Mouse (Mus musculus): ENCODE measurements around the gene Fut2.

The Fut2 gene

GRCm38 (mm10) chr7:45638623-45639401, 27.4 kb downstream of the Fut2 start:
- peak; percentile 93 to 96 for DNase-seq (ENCODE audit: low spot score in 2 of 2)

- no peak for DNase-seq (ENCODE audit: low spot score in 2 of 2)
These were observed 28.5 kb downstream of the Fut2 start for GRCm38 (mm10) chr7:45637710-45638109.

GRCm38 (mm10) chr7:45635711-45636688, 30.2 kb downstream of the Fut2 start:
- DNase-seq (ENCODE audit: low spot score in 2 of 2), result no peak

- DNase-seq (ENCODE audit: low spot score in 2 of 2), result no peak
These were observed 31.1 kb downstream of the Fut2 start for GRCm38 (mm10) chr7:45634946-45635681.

- no peak for DNase-seq (ENCODE audit: low spot score in 2 of 2)
These were observed 33.7 kb downstream of the Fut2 start for GRCm38 (mm10) chr7:45632499-45632898.

- DNase-seq (ENCODE audit: low spot score in 2 of 2), result no peak
These were observed 35.9 kb downstream of the Fut2 start for GRCm38 (mm10) chr7:45630064-45630907.

GRCm38 (mm10) chr7:45628364-45629294, 37.6 kb downstream of the Fut2 start:
- DNase-seq (ENCODE audit: low spot score in 2 of 2), result peak in 1 of 2 experiments; percentile 68

- DNase-seq (ENCODE audit: low spot score in 2 of 2), result no peak
These were observed 38.9 kb downstream of the Fut2 start, which contains the start of gene Rasip1 for GRCm38 (mm10) chr7:45627261-45627660. Gene Rasip1, plus strand, starts transcription at chr7:45627488.

- DNase-seq (ENCODE audit: low spot score in 2 of 2), result no peak
These were observed 39.6 kb downstream of the Fut2 start for GRCm38 (mm10) chr7:45626571-45627076.

- DNase-seq (ENCODE audit: low spot score in 2 of 2), result no peak
These were observed 40.7 kb downstream of the Fut2 start for GRCm38 (mm10) chr7:45625481-45625880.

- DNase-seq (ENCODE audit: low spot score in 2 of 2), result no peak
These were observed 41.5 kb downstream of the Fut2 start for GRCm38 (mm10) chr7:45624718-45625117.

GRCm38 (mm10) chr7:45623507-45623906, 42.7 kb downstream of the Fut2 start:
- no peak for DNase-seq (ENCODE audit: low spot score in 2 of 2)

- DNase-seq (ENCODE audit: low spot score in 2 of 2), result no peak
These were observed 44.8 kb downstream of the Fut2 start, which contains the start of gene Izumo1 for GRCm38 (mm10) chr7:45621443-45621842. Gene Izumo1, plus strand, starts transcription at chr7:45621811.

GRCm38 (mm10) chr7:45619592-45619991, 46.6 kb downstream of the Fut2 start:
- DNase-seq (ENCODE audit: low spot score in 2 of 2), result no peak

GRCm38 (mm10) chr7:45618316-45618715, 47.9 kb downstream of the Fut2 start:
- no peak for DNase-seq (ENCODE audit: low spot score in 2 of 2)

- DNase-seq (ENCODE audit: low spot score in 2 of 2), result no peak
These were observed 49.0 kb downstream of the Fut2 start, which contains the start of gene Fut1 for GRCm38 (mm10) chr7:45617042-45617695. Gene Fut1, plus strand, starts transcription at chr7:45617289.

- no peak for DNase-seq (ENCODE audit: low spot score in 2 of 2)
These were observed 49.9 kb downstream of the Fut2 start for GRCm38 (mm10) chr7:45616277-45616676.

GRCm38 (mm10) chr7:45609511-45609910, 56.7 kb downstream of the Fut2 start:
- no peak for DNase-seq (ENCODE audit: low spot score in 2 of 2)

Data from frontal cortex, postnatal 14 days (tissue).